Mouse (Mus musculus) thymus, adult 2 months (tissue): ENCODE results near the gene Rmdn2.

Source experiments
- CTCF ChIP-seq: fragments of 200-500 bp; IDR thresholded peaks from 2 replicates; pipeline ENCODE4 v1.5.1; 2012; ENCODE audit warnings: mild to moderate bottlenecking, control low read depth, low read length, moderate library complexity, borderline replicate concordance; ENCODE audit not compliant: control insufficient read depth, poor library complexity, insufficient read depth; ENCODE audit errors: extremely low read depth
- POLR2A ChIP-seq: fragments of 200-500 bp; IDR thresholded peaks from 2 replicates; pipeline ENCODE4 v1.6.1; 2012; ENCODE audit warnings: mild to moderate bottlenecking, low read length, control low read depth, moderate library complexity; ENCODE audit not compliant: control insufficient read depth, poor library complexity, insufficient read depth; ENCODE audit errors: extremely low read depth

- TF ChIP-seq CTCF (no peak), POLR2A (no peak)
Observed at GRCm38 (mm10) chr17:79700871-79701270, 89.2 kb downstream of the Rmdn2 start.
